Mouse (Mus musculus) CH12.LX (cell line): Measurements from ENCODE around the gene Gm20388.

Source experiments
- CHD1 ChIP-seq: IDR thresholded peaks from 2 replicates; pipeline ENCODE4 v1.6.1; 2012; ENCODE audit warnings: low read depth, low read length, improper control_type of control experiment, inconsistent platforms
- CTCF ChIP-seq, 2 experiments: IDR thresholded peaks in 1 of 2; conservative IDR thresholded peaks in 1 of 2; 2 replicates each; pipeline ENCODE4 v1.5.1; 2011 to 2012; ENCODE audit warnings: low read depth in 2 of 2, low read length in 2 of 2, improper control_type of control experiment in 1 of 2, inconsistent platforms in 1 of 2, mild to moderate bottlenecking in 1 of 2, moderate library complexity in 1 of 2
- ELF1 ChIP-seq: IDR thresholded peaks from 2 replicates; pipeline ENCODE4 v1.6.1; 2014; ENCODE audit warnings: low read depth, mild to moderate bottlenecking, inconsistent platforms, low read length, improper control_type of control experiment
- EP300 ChIP-seq: IDR thresholded peaks from 2 replicates; pipeline ENCODE4 v1.6.1; 2011; ENCODE audit warnings: low read length, improper control_type of control experiment
- GABPA ChIP-seq: IDR thresholded peaks from 2 replicates; pipeline ENCODE4 v1.6.1; 2012; ENCODE audit warnings: low read depth, low read length, improper control_type of control experiment, inconsistent platforms; ENCODE audit not compliant: insufficient replicate concordance
- HCFC1 ChIP-seq: IDR thresholded peaks from 2 replicates; pipeline ENCODE4 v1.6.1; 2012; ENCODE audit warnings: low read depth, mild to moderate bottlenecking, inconsistent platforms, low read length, improper control_type of control experiment
- MAFK ChIP-seq: IDR thresholded peaks from 2 replicates; pipeline ENCODE4 v1.6.1; 2011; ENCODE audit warnings: low read length, improper control_type of control experiment; ENCODE audit not compliant: insufficient replicate concordance
- MAX ChIP-seq: IDR thresholded peaks from 2 replicates; pipeline ENCODE4 v1.6.1; 2011; ENCODE audit warnings: low read length, improper control_type of control experiment
- POLR2A ChIP-seq: IDR thresholded peaks from 2 replicates; pipeline ENCODE4 v1.6.1; 2011; ENCODE audit warnings: low read depth, mild to moderate bottlenecking, improper control_type of control experiment, low read length
- RAD21 ChIP-seq: IDR thresholded peaks from 2 replicates; pipeline ENCODE4 v1.6.1; 2011; ENCODE audit warnings: low read depth, mild to moderate bottlenecking, low read length, improper control_type of control experiment, moderate library complexity
- RCOR1 ChIP-seq: conservative IDR thresholded peaks from 2 replicates; pipeline ENCODE4 v1.6.1; 2012; ENCODE audit warnings: low read depth, mild to moderate bottlenecking, inconsistent platforms, low read length, improper control_type of control experiment
- TCF12 ChIP-seq: IDR thresholded peaks from 2 replicates; pipeline ENCODE4 v1.6.1; 2014; ENCODE audit warnings: low read depth, mild to moderate bottlenecking, inconsistent platforms, low read length, improper control_type of control experiment
- USF1 ChIP-seq: IDR thresholded peaks from 2 replicates; pipeline ENCODE4 v1.6.1; 2014; ENCODE audit warnings: low read depth, mild to moderate bottlenecking, inconsistent platforms, low read length, improper control_type of control experiment
- ZNF384 ChIP-seq: IDR thresholded peaks from 2 replicates; pipeline ENCODE4 v1.6.1; 2012; ENCODE audit warnings: low read depth, low read length, improper control_type of control experiment, inconsistent platforms

DNA sequence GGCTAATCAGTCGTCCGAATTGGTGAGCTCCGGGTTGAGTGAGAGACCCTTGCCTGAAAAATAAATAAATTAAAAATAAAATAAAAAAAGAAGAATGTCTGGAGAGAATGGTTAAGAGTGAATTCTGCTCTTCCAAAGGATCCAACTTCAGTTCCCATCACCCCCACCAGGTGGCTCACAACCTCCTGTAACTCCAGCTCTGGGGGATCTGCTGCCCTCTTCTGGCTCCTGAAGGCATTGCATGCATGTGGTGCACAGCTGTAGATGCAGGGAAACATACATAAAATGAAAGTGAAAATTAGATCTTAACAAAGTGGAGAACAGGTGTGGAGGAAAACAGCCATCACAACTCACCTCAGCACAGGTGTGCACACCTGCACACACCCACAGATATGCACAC, 1840.8 kb downstream of the Gm20388 start:
- peak; percentile 97 to 99 for TF ChIP-seq CTCF (conservative IDR thresholded peaks at IDR 0.05 in 1 of 2, IDR thresholded peaks at IDR 0.05 in 1 of 2; ENCODE audit: low read depth in 2 of 2, low read length in 2 of 2)
- TF ChIP-seq ELF1, result no peak
- TF ChIP-seq RCOR1, result no peak
- no peak for TF ChIP-seq POLR2A
- no peak for TF ChIP-seq EP300
- no peak for TF ChIP-seq CHD1
- no peak for TF ChIP-seq ZNF384
- no peak for TF ChIP-seq GABPA
- no peak for TF ChIP-seq USF1
- TF ChIP-seq RAD21, result peak; percentile 56
- TF ChIP-seq TCF12, result peak; percentile 66; the same call in 1 of the 2 replicates
- no peak for TF ChIP-seq HCFC1
- no peak for TF ChIP-seq MAX
- no peak for TF ChIP-seq MAFK
